Mouse (Mus musculus): ENCODE results near the gene Gdpd5. TPM values are rescaled to one million over a fixed set of nuclear protein-coding genes. Genes with fewer than 3 reads are reported as not detected.

Gdpd5 gene
- polyA plus RNA-seq, 1 experiment, result 54.1 TPM

DNA sequence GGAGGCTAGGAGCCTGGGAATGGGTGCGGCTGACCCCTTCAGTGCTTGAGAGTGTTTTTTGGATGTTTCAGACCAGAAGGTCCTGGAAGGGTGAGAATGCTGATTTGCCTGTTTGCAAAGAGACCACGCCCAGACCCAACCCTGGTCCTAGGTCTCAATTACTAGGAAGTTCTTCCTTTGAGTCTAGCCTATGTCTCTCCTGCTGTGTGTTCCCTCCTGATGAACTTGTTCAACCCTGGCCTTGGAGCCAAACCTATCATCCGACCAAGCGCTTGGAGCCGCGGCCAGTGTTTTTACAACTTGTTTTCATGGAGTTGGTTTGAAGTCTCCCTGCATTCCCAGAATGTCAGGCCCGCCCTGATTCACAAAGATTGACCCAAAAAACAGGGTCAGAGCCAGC is 22.0 kb downstream of the Gdpd5 start:
- no peak for DNase-seq (ENCODE audit: extremely low spot score in 1 of 2, low spot score in 1 of 2)

DNA sequence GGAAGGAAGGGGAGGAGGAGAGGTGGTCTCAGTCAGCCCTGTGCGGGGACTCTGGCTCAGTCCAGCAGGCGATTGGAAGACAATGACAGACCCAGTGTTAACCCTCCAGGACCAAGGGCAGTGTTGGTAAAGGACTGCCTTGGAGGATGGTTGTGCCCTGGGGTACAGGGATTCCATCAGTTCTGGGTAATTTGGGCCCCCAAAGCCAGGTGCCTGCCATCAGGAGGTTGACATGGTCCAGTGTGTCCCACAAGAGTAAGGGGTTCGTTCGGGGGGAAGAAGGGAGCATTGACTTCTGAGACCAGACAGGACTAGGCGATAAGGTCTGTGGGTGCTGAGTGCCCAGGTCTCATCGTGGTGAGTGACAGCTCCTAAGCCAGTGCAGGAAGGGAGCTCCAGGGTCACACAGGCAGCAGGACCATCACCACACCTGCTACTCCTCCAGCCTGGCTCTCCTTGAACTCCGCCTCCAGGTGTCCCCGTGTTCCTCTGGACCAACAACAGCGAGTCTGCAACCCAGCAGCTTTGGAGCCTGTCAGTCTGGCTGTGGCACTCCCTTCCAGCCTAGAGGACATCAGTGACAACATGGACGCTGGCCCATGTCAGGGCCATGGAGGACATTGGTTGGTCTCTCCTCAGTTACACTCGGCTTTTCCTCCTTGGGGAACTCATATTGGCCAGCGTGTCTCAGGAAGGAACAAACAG is 23.0 kb downstream of the Gdpd5 start:
- no peak for DNase-seq (ENCODE audit: extremely low spot score in 1 of 2, low spot score in 1 of 2)

DNA sequence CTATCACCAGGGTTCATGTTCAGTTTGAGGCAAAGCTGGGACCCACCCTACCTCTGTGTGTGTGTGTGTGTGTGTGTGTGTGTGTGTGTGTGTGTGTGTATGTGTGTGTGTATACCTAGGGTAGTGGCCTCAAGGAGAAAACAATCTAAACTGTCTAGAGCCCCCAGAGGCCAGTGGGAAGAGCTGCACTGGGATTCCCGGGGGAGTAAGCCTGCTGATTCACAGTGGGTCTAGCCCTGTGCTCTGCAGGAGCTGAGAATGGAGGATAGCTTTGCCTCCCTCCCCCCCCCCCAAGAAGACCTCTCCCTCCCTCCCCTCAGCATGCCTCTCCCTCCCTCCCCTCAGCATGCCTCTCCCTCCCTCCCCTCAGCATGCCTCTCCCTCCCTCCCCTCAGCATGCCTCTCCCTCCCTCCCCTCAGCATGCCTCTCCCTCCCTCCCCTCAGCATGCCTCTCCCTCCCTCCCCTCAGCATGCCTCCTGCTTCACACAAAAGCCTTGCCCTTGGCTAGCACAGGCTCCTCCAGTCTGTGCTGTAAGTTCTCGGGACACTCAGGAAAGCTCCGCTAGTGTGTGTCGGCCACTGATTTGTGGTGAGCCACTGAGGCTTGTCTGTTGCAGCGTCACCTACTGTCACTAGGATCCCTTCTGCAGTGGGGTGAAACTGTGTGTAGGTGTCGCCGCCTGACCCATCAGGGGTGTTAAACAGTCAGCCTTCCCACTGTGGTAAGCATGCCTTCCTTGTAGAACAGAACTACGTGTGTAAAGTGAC is 24.4 kb downstream of the Gdpd5 start:
- DNase-seq (ENCODE audit: extremely low spot score in 1 of 2, low spot score in 1 of 2), result no peak

DNA sequence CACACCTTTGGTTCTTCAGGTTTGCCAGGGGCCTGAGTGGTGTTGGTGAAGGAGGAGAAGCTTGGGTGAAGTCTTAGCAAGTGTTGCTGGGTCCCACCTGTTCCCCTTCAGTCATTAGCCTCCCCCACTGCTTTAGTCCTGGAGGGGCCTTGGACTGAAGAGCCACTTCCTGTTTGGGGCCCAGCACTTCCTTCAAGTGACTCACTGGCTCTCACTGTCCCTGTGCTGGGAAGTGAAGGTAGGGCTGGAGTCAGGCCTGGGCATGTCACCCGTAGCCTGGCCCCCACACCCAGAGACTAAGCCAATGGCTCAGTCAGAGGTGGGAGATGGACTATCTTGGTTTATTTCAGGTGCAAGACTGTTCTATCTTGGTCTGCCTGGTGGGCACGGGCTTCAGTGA is 26.4 kb downstream of the Gdpd5 start:
- DNase-seq (ENCODE audit: extremely low spot score in 1 of 2, low spot score in 1 of 2), result no peak

DNA sequence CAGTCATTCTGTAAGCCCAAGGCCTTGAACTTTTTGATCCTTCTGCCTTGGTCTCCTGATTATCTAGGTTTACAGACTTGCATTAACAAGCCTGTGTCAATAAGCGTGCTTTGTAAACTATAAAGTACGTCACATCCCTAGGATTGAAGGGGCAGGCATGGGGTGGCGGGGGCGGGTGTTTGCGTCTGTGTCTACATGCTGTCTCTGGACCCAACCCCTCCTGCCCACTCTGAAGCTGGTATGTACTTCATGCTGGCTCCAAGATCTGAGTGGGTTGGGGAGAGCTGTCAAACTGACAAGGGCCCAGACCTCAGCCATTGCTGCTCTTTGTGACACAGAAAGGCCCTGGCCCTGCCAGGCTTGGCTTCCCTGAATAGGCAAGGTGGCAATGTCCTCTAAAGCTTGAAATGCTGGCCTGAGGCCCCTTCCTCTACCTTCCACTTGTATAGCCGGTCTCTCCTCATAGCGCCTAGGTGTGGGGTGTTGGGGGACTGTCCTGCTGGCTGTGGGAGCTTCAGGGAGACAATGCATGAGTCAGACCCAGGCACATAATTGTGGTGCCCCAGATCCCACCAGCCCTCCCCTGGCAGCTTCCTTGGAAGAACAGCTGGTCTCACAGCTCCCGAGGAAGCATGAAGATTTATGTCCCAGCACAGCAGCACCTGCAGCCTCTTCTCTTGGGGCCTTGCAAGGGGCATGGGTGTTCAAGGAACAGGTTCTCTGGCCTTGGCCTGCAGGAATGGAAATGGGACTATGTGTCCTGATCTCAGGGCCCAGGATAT is 28.4 kb downstream of the Gdpd5 start:
- peak in 1 of 2 experiments; percentile 31 for DNase-seq (ENCODE audit: extremely low spot score in 1 of 2, low spot score in 1 of 2)

DNA sequence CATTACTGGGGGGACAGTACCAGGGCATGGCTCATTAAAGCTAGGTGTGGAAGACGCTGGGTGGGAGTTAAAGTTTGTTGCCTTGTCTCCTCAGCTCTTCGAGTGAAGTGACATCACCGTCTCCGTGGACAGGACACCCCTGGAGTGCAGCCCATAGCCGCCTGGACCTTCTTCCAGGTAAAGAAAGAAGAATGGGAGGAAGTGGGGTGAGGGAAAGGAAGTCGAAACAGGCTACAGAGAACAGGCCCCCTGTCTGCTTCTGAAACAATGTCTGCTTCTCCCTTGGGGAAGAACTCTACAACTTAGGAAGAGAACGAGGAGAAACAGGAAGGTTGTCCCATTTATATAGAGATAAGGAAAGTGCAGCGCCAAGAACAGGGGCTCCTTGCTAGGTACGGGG is 29.1 kb downstream of the Gdpd5 start:
- no peak for DNase-seq (ENCODE audit: extremely low spot score in 1 of 2, low spot score in 1 of 2)

DNA sequence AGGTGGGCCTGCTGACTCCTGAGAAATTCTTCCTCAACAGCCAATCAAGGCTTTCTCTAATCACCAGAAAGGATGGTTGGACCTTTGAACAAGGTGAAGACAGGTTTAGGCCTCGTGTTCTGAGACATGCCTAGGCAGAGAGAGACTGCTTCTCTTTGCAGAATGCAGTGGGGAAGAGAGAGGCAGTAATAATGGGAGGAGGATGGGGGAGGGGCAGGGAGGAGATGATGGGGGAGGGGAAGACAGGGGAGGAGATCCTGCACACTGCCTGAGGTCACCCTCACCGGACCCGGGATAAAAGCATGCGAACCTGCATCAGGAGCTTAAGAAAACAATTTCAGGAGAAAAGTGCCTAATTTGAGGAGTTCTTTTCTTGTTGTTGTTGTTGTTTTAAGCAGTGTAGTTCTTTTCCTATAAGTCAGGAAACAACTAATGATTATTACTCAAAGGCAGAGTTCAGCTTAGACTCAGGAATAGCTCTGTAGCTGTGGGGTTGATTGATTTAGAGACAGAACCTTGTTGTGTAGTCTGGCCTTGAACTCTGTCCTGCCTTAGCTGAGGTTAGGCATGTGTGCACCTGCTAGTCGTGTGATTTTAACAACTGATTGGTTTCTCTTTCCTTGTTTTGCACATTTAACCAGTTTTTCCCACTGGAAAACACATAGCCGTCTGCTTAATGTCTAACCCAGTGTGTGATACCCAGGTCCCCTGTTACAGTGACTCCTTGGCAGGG is 30.0 kb downstream of the Gdpd5 start:
- DNase-seq (ENCODE audit: extremely low spot score in 1 of 2, low spot score in 1 of 2), result no peak

DNA sequence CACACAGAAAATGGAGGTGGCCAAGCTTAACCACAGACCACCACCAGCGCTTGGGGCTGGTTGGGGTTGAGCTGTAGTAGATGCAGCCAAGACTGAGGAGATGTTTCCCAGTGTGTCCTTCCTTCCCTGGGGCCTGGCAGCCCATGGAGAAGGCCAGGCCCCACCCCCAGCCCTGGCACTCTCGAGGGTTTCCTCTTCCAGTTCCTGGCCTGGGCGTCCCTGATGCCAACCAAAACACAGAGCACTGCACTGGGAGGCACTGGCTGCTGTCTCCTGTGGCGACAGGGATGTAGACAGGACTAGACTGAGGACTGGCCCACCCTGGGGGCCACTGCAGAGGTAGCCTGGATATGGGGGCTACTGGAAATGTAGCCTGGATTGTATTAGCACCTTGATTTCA is 33.8 kb downstream of the Gdpd5 start:
- DNase-seq (ENCODE audit: extremely low spot score in 1 of 2, low spot score in 1 of 2), result no peak

- no peak for DNase-seq (ENCODE audit: extremely low spot score in 1 of 2, low spot score in 1 of 2)
Observed at GRCm38 (mm10) chr7:99419311-99419710, 38.1 kb downstream of the Gdpd5 start.

DNA sequence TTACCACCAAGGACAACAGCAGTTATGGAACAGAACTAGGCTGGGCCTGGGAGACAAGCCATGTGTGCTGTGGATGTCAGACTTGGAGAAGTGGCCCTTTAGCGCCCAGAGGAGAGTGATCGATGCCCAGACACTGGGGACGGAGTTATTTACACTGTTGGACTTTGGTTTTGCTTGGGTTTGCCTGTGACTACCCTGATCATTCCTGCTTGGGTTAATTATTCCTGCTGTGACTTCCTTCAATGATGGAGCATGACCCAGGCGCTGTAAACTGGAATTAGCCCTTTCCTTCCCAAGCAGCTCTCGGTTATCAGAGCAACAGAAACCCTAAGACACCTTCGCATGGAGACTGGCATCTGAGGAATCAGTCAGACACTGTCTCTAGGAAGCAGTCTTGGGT is 39.8 kb downstream of the Gdpd5 start:
- no peak for DNase-seq (ENCODE audit: extremely low spot score in 1 of 2, low spot score in 1 of 2)

- DNase-seq (ENCODE audit: extremely low spot score in 1 of 2, low spot score in 1 of 2), result no peak
Observed at GRCm38 (mm10) chr7:99424538-99425155, 43.4 kb downstream of the Gdpd5 start.

DNA sequence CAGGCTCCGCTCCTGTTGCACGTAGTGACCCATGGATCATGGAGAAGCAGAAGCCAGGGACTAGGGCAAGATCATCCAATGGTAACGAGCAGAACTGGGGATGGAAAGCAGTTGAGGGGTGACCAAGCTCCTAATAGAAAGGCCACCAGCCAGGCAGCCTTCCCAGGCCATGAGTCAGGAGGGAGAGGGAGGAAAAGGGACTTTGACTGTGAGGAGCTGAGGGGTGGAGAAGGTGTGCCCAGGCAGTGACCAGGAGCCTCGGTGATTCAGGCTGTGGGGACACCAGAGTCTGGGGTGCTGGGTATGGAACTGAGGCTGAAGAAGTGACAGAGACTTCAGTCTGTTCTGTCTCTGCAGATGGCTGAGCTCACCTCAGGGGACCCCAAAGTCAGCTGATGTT is 44.5 kb downstream of the Gdpd5 start:
- no peak for DNase-seq (ENCODE audit: extremely low spot score in 1 of 2, low spot score in 1 of 2)

GRCm38 (mm10) chr7:99427031-99427430 is 45.8 kb downstream of the Gdpd5 start:
- no peak for DNase-seq (ENCODE audit: extremely low spot score in 1 of 2, low spot score in 1 of 2)

DNA sequence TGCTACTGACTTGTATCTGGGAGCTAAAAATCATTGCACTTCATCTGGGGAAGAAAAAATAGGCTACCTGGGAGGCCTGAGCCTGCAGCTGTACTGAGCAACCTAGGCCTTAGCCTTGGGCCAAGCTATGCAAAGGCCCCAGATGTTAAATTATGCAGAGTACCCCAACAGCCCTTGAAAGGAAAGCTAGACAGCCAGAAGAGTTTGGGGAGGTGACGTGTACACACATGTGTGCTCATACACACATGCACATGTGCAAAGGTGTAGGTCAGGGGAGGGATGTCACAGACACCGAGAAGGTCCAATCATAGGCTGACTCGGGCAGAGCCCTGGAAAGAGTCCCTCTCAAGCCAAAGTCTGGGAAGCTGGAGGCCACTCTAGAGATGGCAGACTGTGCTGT is 46.8 kb downstream of the Gdpd5 start:
- DNase-seq (ENCODE audit: extremely low spot score in 1 of 2, low spot score in 1 of 2), result no peak

DNA sequence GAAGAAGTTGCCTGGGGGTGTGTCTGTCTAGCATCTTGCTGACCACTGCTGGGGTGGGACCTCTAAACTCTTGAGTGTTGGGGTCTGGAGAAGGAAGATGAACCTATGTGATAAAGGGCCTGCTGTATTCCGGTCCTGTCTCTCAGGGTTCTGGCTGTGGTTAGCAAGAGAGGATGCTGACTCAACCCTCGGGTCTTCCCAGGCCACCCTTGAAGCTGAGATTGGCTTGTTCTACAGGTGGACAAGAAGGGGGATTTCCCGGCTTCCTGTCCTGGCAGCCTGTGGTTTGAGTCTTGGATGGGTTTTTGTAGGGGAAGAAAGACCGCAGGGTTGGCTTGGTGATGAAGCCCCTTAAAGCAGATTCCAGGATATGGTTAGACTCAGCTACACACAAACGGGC is 47.6 kb downstream of the Gdpd5 start:
- DNase-seq (ENCODE audit: extremely low spot score in 1 of 2, low spot score in 1 of 2), result no peak

- DNase-seq (ENCODE audit: extremely low spot score in 1 of 2, low spot score in 1 of 2), result peak in 1 of 2 experiments; percentile 28
Observed at GRCm38 (mm10) chr7:99429786-99430185, 48.6 kb downstream of the Gdpd5 start.

GRCm38 (mm10) chr7:99430246-99430645 is 49.0 kb downstream of the Gdpd5 start:
- DNase-seq (ENCODE audit: extremely low spot score in 1 of 2, low spot score in 1 of 2), result no peak

GRCm38 (mm10) chr7:99432248-99432647 is 51.0 kb downstream of the Gdpd5 start:
- peak in 1 of 2 experiments; percentile 81 for DNase-seq (ENCODE audit: extremely low spot score in 1 of 2, low spot score in 1 of 2)

DNA sequence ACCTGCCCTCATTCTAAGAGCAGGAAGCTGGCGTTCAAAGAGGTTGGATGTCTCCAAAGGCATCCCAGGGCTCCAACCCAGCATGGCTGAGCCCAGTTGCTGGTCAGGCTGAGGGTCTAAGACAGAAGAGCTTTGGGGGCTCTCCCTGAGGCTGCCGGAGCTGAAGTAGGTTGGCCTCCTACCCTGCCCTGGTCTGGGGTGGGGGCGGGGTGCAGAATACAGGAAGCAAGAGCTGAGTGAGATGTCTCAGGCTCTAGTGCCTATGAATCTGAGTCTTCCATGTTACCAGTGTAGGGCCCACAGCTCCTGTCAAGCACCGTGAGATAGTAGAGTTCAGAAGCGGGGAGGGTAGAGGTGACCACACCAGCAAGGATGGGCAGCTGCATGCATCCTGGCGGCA is 51.6 kb downstream of the Gdpd5 start:
- DNase-seq (ENCODE audit: extremely low spot score in 1 of 2, low spot score in 1 of 2), result no peak

GRCm38 (mm10) chr7:99434672-99435250 is 53.5 kb downstream of the Gdpd5 start:
- no peak for DNase-seq (ENCODE audit: extremely low spot score in 1 of 2, low spot score in 1 of 2)

Data from frontal cortex, adult 2 months (tissue).